Mouse (Mus musculus) retina, adult 2 months (tissue): ENCODE data around the gene Abcc6.
"Not testable (repeated sequence)": the region's sequence is repeated elsewhere in the genome, so short reads cannot be mapped to it uniquely, and the experiment has no call there.

Source experiments
- DNase-seq: peaks from one replicate; pipeline ENCODE4 v3.0.0-alpha.2; 2012; ENCODE audit warnings: low read depth, low spot score

Abcc6 gene

GRCm38 (mm10) chr7:45933766-45934165 is 96.3 kb downstream of the Abcc6 start:
- DNase-seq = not testable (repeated sequence)

- DNase-seq = no peak
These were observed 100.4 kb downstream of the Abcc6 start for GRCm38 (mm10) chr7:45929688-45930087.

DNA sequence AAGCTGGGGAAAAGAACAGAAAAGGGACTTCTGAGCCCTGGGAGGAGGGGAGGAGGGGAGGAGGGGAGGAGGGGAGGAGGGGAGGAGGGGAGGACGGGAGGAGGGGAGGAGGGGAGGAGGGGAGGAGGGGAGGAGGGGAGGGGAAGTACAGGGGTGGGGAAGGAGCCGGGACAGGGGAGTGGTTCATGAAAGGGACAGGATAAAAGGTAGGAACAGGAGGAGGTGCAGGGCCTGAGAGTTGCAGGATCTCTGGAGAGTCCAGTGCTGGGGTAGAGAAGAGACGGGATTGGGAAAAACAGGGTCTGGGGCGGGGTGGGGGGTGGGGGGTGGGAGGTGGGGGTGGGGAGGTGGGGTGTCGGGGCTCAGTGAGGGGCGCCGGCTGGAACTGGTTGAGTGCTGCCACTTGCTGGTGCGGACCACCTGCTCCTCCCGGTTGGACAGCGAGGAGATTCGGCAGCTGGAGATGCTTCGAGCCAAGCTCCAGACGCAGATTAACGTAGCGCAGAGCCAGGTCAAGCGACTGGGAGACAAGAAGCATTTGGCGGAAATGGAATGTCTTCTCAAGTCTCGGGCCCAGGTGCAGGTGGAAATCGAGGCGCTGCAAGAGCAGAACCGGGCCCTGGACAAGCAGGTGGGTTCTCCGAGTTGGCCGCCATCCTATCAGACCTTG is 101.3 kb downstream of the Abcc6 start:
- no peak for DNase-seq

DNA sequence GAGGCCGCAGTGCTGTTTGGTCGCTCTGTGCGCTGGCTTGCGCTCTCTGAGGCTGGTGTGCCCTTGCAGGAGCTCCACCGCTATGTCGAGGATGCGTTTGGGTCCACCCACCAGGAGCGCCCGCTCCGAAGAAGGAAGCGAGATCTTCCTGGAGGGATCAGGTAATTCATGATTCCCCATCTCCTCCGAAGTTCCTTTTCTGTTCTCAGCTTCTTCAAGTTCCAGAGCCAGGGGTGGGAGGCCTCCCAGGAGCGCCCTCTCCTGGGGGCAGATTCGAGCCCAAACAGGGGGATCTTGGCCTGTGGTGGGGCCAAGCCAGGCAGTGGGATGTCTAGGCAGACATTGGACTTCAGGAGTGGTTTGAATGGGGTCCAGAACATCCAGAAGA is 105.7 kb downstream of the Abcc6 start:
- DNase-seq = no peak

GRCm38 (mm10) chr7:45923762-45924428 is 106.2 kb downstream of the Abcc6 start, which contains the start of gene Ccdc114:
Ccdc114 (plus strand) TSS chr7:45924072.
- no peak for DNase-seq

- peak; percentile 81 for DNase-seq
These were observed 107.0 kb downstream of the Abcc6 start for GRCm38 (mm10) chr7:45922928-45923761.

- no peak for DNase-seq
These were observed 108.0 kb downstream of the Abcc6 start for GRCm38 (mm10) chr7:45921950-45922600.

DNA sequence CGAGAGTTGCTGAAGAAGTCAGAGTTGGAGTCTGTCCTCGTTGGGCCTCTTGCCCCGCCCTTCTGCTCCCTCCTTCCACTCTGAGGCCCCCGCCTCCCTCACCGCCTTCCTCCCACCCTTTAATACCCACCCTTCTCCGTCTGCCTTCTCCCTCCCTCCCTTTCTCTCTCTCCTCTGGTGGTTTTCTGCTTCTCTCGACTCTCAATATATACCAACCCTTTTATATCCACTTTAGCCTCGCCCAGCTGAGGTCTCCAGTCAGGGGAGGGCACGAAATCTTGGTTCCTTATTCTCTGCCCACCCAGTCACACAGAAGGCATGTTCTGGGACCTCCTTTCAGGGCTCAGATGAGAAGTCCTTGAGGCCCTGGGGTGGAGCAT is 108.9 kb downstream of the Abcc6 start, which contains the start of gene Emp3:
TSS of gene Emp3 (minus strand) at position 163 of the 380 bp plus-strand sequence.
- DNase-seq = no peak

GRCm38 (mm10) chr7:45920583-45921241 is 109.4 kb downstream of the Abcc6 start:
- no peak for DNase-seq

DNA sequence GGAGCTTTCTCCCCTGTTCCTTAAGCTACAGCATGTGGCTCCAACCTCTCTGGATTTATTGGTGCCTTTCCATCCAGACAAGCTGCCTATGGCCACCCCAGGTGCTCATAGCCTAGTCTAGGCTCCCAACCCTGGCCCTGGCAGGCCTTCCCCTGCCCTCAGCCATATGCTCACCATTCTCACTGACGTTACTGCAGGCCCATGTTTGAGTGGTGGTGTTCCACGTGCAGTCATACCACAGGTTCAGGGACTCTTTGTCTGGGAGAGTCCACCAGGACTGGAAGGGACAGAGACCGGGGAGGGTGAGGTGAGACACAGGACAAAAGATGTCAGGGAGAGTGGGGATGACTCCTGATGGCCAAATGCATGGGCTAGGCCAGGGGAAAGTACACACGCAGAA is 110.3 kb downstream of the Abcc6 start:
- no peak for DNase-seq

GRCm38 (mm10) chr7:45919083-45919671 is 110.9 kb downstream of the Abcc6 start:
- no peak for DNase-seq

- no peak for DNase-seq
These were observed 112.2 kb downstream of the Abcc6 start for GRCm38 (mm10) chr7:45917926-45918325.
